Mouse (Mus musculus) midbrain, embryonic 14.5 days (tissue): ENCODE data around the gene Nkx3-2. TPM values are rescaled to one million over a fixed set of nuclear protein-coding genes. Genes with fewer than 3 reads are reported as not detected.

Experiments used
- ATAC-seq: fragments of 200-750 bp; cut with Nextera tagmentation; 2 replicates; pipeline ENCODE4 v1.8.0; 2017; ENCODE audit warnings: moderate number of reproducible peaks, moderate library complexity; ENCODE audit not compliant: low FRiP score, low TSS enrichment
- DNase-seq: peaks from one replicate; pipeline ENCODE4 v3.0.0-alpha.2; 2015
- H3K27ac ChIP-seq: fragments of 300-500 bp; sonication (generic); replicated peaks from 2 replicates; pipeline ENCODE4 v1.5.1; 2014; ENCODE audit warnings: mild to moderate bottlenecking, low read depth, low read length, moderate library complexity
- H3K27me3 ChIP-seq: fragments of 300-500 bp; sonication (generic); 2 replicates; pipeline ENCODE4 v1.6.1; 2014; ENCODE audit warnings: low read length, control low read depth, mixed read lengths; ENCODE audit not compliant: control insufficient read depth, insufficient read depth
- H3K36me3 ChIP-seq: fragments of 300-500 bp; sonication (generic); 2 replicates; pipeline ENCODE4 v1.6.1; 2014; ENCODE audit warnings: low read length, control low read depth; ENCODE audit not compliant: control insufficient read depth, insufficient read depth
- H3K4me1 ChIP-seq: fragments of 300-500 bp; sonication (generic); 2 replicates; pipeline ENCODE4 v1.6.1; 2014; ENCODE audit warnings: mild to moderate bottlenecking, antibody characterized with exemption, low read length, control low read depth; ENCODE audit not compliant: control insufficient read depth, insufficient read depth
- H3K4me2 ChIP-seq: fragments of 300-500 bp; sonication (generic); 2 replicates; pipeline ENCODE4 v1.6.1; 2014; ENCODE audit warnings: mild to moderate bottlenecking, low read length, moderate library complexity
- H3K4me3 ChIP-seq: fragments of 300-500 bp; sonication (generic); replicated peaks from 2 replicates; pipeline ENCODE4 v1.5.1; 2014; ENCODE audit warnings: low read depth, low read length
- H3K9ac ChIP-seq: fragments of 300-500 bp; sonication (generic); replicated peaks from 2 replicates; pipeline ENCODE4 v1.6.1; 2014; ENCODE audit warnings: mild to moderate bottlenecking, low read length, moderate library complexity
- H3K9me3 ChIP-seq: fragments of 300-500 bp; sonication (generic); 2 replicates; pipeline ENCODE4 v1.6.1; 2016; ENCODE audit warnings: low read length, control low read depth, mixed read lengths; ENCODE audit not compliant: control insufficient read depth
- WGBS: fragments of 180-500 bp; shearing (Covaris S2); extraction: QIAGEN DNeasy Blood & Tissue Kit; methylation state at CpG from one replicate; pipeline ENCODE4 v1.1.7; 2014; 5-methylcytosine and 5-hydroxymethylcytosine counted together
- polyA plus RNA-seq: library from polyadenylated mRNA; unstranded; fragments of >200 nt; fragmentation: Nextera tagmentation; extraction: Ambion mirVana; gene quantifications from 2 replicates; pipeline ENCODE4 v1.2.1, GENCODE M21; 2014

Gene Nkx3-2
- polyA plus RNA-seq, 1 experiment from 2014 or later = not detected

GRCm38 (mm10) chr5:41744234-41744633 is 20.1 kb downstream of the Nkx3-2 start:
- no peaks in the 10 kb centered on the region for H3K9me3 ChIP-seq
- H3K4me1 ChIP-seq = no peaks in the 10 kb centered on the region
- H3K27ac ChIP-seq = no peak overlapping the region
- peaks cover 48% of the 10 kb centered on the region for H3K27me3 ChIP-seq
- no peak for DNase-seq
- no peak for ATAC-seq
- H3K9ac ChIP-seq = no peak overlapping the region
- no peaks in the 10 kb centered on the region for H3K36me3 ChIP-seq
- WGBS = 11% methylated on average over 7 of the region's 7 CpGs
- no peak overlapping the region for H3K4me2 ChIP-seq
- H3K4me3 ChIP-seq = no peak overlapping the region

- WGBS = 82% methylated on average over 6 of the region's 6 CpGs
- Histone ChIP-seq H3K4me2 (no peak overlapping the region), H3K36me3 (no peaks in the 10 kb centered on the region), H3K27ac (no peak overlapping the region), H3K4me1 (no peaks in the 10 kb centered on the region), H3K9ac (no peak overlapping the region), H3K27me3 (peaks cover 2% of the 10 kb centered on the region; the same call in 1 of the 2 replicates), H3K9me3 (no peaks in the 10 kb centered on the region), H3K4me3 (no peak overlapping the region)
- no peak for DNase-seq
- ATAC-seq = no peak
Measured at GRCm38 (mm10) chr5:41738817-41739216, 25.5 kb downstream of the Nkx3-2 start.

- no peak for ATAC-seq
- no peak for DNase-seq
- Histone ChIP-seq H3K36me3 (no peaks in the 10 kb centered on the region), H3K4me2 (no peak overlapping the region), H3K27ac (no peak overlapping the region), H3K9me3 (no peaks in the 10 kb centered on the region), H3K4me3 (no peak overlapping the region), H3K27me3 (no peaks in the 10 kb centered on the region), H3K4me1 (no peaks in the 10 kb centered on the region), H3K9ac (no peak overlapping the region)
- WGBS = 58% methylated on average over 5 of the region's 5 CpGs
Measured at GRCm38 (mm10) chr5:41737039-41737438, 27.3 kb downstream of the Nkx3-2 start.

GRCm38 (mm10) chr5:41727017-41727416 is 37.3 kb downstream of the Nkx3-2 start:
- no peak overlapping the region for H3K9ac ChIP-seq
- 87% methylated on average over 1 of the region's 1 CpGs for WGBS
- ATAC-seq (no peak), DNase-seq (no peak)
- H3K4me1 ChIP-seq = no peaks in the 10 kb centered on the region
- no peaks in the 10 kb centered on the region for H3K36me3 ChIP-seq
- no peak overlapping the region for H3K4me3 ChIP-seq
- H3K4me2 ChIP-seq = no peak overlapping the region
- H3K27me3 ChIP-seq = no peaks in the 10 kb centered on the region
- no peak overlapping the region for H3K27ac ChIP-seq
- H3K9me3 ChIP-seq = no peaks in the 10 kb centered on the region

GRCm38 (mm10) chr5:41725573-41725972 is 38.7 kb downstream of the Nkx3-2 start:
- H3K27ac ChIP-seq = no peak overlapping the region
- H3K9me3 ChIP-seq = no peaks in the 10 kb centered on the region
- no peaks in the 10 kb centered on the region for H3K4me1 ChIP-seq
- H3K36me3 ChIP-seq = no peaks in the 10 kb centered on the region
- DNase-seq (no peak), ATAC-seq (no peak)
- H3K9ac ChIP-seq = no peak overlapping the region
- H3K4me2 ChIP-seq = no peak overlapping the region
- no peak overlapping the region for H3K4me3 ChIP-seq
- WGBS = 41% methylated on average over 6 of the region's 6 CpGs
- no peaks in the 10 kb centered on the region for H3K27me3 ChIP-seq

Other genes starting within 250 kb of the Nkx3-2 start
- 68.4 and 76.1 TPM in 2 replicates for gene Rab28, start 56.3 kb downstream of the Nkx3-2 start, polyA plus RNA-seq
- gene Bod1l, start 79.8 kb upstream of the Nkx3-2 start, polyA plus RNA-seq = 29.8 and 32.4 TPM in 2 replicates